Mouse (Mus musculus) cerebral cortex, adult 2 months (tissue): ENCODE data around the gene Inafm2.

Experiments used
- WGBS: fragments of 180-500 bp; shearing (Covaris S2); methylation state at CpG from one replicate; pipeline ENCODE4 v1.1.7; 2018; 5-methylcytosine and 5-hydroxymethylcytosine counted together

Inafm2 gene

DNA sequence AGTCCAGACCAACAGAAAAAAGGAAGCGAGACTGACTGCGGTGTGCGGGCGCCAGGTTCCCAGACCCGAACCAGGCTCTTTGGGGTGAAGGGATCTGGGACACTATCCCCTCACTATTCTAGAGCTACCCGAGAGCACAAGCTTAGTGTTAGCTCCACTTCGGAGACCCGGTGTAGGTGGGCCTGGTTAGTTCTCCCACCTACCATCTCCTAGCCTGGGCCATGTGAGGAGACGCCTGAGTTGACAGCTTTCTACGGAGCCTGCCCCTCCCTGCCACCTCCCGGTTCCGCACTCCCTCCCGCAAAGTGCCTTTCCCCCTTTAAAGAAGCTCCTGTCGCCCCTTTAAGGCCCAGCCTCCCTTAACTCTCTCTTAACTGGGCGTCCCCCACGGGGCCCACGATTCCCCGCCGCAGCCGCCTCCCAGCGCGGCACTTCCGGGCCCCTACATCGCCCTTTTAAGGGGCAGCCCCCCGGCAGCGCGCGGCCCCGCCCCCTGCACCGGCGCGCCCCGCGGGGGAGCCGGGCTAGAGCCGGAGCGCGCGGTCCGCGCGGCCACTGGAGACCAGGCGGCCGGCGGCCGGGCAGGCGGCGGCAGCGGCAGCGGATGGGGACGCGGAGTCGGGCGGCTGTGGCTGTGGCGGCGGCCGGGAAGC is at the start of gene Inafm2:
Gene Inafm2, plus strand, starts transcription at position 527 of the 653 bp plus-strand sequence.
- WGBS: 6% methylated on average over 57 of the region's 57 CpGs

DNA sequence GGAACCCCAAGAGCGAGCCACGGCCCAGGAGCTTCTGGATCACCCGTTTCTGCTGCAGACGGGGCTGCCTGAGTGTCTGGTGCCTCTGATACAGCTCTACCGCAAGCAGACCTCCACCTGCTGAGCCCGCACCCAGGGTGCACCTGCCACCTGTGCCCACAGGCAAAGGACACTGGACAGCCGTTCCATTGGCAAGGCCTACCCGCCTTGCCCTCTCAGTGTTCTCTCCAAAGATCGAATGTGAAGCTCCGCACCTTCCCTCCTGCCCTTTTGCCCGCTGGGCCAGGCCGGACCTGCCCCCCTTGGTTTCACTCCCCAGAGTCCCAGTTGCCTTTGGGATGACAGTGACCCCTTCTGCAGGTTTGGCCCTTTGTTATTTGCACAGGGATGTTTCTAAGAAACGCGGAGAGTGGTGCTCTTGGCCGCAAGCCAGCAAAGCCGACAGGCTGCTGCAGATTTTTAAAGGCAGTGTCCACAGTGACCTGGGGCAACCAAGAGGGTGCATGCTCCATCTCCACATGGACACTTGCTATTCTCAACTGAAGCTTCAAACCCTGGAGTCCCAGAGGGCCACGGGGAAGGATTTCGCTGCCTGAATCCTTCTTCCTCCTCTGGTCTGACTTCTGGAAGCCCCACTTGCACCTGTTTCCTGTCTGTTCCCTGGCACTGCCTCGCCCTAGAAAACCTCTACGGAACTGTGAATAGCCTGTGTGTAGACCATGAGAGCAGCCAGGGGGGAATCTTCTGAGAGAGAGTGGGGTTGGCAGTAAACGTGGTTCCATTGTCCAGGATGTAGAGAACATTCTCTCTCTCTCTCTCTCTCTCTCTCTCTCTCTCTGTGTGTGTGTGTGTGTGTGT is 48.9 kb upstream of the Inafm2 start:
- 60% methylated on average over 21 of the region's 21 CpGs for WGBS

DNA sequence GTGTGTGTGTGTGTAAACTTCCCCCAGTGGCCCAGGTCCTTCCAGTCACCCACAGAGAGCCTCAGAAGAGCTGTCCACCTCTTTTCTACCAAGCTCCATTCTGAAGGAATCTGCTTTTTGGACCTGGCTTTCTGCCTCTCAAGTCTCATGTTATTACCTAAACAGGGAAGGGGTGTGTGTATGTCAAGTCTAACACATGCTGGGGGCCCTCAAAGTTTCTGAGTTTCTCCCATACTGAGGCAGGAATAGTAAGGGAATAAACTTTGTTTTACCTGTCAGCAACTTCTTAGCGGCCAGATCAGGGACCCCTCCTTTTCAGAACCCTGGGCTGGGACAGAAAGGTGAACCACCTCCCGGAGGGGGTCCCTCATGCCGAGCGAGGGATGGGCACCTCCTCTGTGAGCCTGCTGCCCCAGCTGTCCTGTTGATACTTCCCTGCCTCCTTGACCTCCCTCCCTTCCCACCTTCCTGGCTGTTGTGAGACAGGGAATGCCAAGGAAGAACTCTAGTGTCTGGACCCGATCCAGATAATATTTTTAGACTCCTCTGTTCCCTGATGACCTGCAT is 48.2 kb upstream of the Inafm2 start:
- 49% methylated on average over 5 of the region's 5 CpGs for WGBS

DNA sequence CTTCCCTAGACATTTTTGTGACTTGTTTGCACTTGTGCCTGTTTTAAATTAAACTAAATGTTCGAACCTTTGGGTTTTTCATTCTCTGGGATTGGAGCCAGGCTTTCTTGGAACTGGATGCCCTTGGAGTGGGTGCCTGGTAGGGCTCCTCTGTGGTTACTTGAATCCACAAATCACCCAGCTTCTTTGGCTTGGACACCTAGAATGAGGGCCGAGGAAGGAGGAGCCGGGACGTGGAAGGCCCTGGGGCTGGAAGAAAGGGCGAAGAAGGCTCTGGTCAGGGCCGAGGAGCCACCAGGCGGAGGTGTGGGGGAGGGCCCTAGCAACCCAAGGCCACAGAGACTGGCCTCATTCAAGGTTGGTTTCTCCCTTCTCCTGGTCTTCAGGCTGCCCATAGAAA is 47.6 kb upstream of the Inafm2 start:
- 51% methylated on average over 7 of the region's 7 CpGs for WGBS

DNA sequence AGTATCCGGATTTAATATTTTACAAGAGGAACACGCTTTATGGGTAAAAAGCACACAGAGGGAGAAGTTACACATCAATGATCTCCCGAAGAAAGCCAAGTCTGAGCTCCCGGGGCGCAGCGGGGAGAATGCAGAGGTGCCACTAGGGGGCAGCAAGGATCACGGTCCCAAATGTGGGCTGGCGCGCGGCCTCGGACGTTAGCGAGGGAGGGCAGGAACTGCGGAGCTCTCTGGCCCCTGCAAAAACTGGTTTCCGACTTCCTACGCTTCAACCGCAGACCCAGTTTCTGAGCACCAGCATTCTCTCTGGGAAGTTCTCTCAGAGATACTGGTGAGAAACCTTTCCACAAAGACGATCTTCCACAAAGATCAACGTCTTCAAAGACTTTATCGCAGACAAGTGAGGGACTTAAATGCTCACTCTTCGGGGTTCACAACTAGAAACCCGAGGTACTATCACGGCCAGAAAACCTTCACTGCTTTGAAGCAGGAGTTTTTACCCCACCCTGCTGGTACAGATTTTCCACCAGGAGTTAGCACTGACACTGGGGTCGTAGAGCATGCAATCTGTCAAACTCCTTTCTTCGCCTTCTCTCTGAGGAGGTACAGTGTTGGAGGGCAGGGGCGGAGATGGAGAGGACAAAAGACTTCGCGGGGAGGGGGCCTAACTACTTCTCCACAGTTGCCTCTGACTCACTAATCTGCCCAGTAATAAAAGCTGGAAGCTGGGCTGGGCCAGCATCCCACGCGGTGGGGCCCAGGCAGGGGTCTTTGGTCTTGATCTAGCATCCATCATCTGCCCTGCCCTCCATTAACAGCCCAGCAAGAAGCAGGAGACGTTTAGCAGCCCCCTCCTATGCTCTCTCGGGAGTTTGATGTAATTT is 45.1 kb upstream of the Inafm2 start:
- WGBS: 8% methylated on average over 32 of the region's 32 CpGs

DNA sequence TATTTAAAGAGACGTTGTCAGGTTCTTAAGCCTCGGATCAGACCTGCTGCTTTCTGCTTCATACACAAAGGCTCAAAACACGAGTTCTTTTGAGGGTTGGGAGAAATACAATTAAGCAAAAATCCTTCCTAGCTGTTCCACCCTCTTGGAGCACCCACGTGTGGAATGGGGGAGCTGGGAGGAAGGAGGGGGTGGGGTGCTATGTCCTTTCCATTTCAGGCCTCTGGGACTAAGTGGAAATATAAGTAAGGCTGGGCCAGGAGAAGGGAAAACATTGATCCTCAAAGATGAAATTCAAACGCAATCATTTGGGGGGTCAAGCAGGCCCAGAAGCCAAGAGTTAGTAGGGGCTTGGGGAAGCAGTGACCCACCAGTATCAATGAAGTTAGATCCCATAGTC is 44.4 kb upstream of the Inafm2 start:
- WGBS: 38% methylated on average over 5 of the region's 5 CpGs

DNA sequence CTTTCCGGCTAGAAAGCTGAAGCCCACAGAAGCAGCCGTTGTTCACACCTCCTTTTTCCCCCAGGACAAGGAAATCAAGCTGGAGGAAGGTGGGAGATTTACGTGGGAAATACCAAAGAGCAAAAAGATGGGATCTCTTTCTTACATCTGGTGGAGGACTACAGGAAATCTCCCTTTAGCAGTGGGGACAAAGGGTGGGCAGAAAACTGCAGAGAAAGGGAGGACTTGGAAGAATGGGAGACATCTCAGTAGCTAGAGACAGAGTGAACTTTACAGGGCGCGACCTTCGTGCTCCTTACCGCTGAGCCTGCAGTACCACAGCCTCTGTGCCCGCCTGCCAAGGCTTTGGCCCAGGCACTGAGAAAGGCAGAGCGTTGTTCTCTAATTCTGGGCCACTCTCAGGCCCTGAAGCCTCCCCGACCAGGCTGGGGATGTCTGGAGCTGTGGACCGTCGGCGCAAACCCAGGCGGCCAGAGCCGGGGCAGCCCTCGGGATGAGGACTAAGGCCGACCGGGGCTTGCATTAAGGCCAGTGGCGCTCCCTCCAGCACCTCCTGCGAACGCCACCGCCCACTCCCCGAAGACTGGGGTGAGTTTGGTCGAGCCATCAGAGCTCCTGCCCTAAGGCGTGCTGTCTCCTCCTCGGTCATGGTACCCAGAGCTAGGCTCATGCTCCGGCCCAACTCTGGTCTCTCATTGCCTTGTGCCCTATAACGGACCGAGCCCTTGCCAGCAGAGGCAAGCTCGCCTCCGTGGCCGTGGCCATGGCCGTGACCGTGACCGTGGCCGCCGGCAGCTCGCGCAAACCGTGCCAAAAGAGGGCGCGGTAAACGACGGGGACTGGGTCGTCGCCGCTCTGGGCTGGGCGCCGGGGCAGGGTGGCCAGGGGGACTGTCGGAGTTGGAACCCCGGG is 43.3 kb upstream of the Inafm2 start:
- 20% methylated on average over 51 of the region's 51 CpGs for WGBS

DNA sequence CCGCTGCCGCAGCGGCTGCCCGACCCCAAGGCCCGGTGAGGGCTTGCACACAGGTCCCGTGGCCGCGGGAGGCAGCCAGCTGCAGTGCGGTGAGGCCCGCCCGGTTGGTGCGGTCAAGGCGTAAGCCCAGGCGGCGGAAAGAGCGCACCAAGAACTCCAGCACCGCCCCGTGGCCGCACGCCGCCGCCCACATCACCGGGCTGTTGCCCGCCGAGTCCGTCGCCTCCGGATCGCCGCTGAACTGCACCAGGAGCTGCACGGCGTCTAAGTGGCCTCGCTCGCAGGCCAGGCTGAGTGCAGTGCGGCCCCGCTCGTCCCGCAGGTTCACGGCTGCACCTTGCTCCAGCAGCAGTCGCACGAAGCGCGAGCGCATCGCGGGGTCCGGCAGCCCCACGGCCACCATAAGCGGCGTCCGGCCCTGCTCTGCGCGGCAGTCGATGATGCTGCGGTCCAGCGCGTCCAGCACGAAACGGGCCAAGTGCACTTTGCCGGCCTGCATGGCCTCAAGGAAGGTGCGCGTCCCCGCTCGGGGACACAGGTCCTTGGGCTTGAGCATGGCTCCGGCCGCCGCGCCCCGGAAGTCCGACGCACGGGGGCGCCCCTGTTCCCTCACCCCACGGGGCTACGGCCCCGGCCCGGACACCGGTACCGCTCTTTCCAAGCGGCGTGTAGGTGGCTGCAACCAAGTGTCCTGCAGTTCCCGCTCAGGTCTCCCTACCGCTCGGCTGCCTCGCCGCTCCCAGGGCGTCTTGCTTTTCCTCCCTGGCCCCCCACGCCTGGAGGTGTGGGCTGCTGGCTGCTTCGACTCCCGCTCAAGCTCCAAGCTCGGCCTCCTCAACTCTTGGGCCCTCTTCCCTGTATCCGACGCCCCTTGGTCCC is 42.4 kb upstream of the Inafm2 start:
- under 1% methylated on average over 93 of the region's 93 CpGs for WGBS

DNA sequence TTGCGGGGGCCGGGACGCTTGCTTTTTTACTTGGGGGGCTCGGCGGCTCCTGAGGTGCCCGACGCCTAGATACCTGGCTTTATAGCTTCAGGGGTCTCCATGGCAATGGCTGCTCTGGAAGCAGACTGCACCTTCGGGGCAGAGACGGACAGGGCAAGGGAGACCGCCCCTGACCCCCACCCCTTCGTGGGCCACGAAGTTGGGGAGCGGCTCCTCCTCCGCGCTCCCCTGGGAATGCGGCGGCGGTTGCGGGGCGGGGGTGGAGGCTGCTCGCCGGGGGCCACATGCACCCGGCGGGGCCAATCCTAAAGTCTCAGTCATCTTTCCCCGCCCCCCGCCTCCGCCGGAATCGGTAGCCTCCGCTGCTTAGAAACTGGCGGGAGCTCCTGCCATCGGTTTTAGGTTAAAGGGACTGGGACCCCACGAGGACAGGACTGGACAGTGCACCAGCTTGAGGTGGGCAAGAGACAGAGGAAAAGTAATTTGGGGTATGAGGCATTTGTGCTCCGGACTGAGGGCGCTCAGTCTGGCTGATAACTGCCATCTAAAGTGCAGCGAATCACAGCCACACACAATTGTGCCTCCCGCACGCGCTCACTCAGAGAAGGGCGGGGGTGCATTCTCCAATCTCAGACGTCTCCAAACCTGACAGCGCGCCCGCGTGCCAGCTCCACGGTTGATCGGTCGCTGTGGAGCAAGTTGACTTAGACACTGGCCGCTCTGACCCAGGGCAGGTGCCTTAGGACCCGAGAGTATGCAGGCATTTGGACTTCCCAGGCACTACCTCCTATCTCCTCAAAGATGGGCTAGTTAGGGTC is 41.4 kb upstream of the Inafm2 start, which contains the start of gene Ankrd63:
Gene Ankrd63, minus strand, starts transcription at position 51 of the 818 bp plus-strand sequence.
- WGBS: 5% methylated on average over 50 of the region's 50 CpGs

DNA sequence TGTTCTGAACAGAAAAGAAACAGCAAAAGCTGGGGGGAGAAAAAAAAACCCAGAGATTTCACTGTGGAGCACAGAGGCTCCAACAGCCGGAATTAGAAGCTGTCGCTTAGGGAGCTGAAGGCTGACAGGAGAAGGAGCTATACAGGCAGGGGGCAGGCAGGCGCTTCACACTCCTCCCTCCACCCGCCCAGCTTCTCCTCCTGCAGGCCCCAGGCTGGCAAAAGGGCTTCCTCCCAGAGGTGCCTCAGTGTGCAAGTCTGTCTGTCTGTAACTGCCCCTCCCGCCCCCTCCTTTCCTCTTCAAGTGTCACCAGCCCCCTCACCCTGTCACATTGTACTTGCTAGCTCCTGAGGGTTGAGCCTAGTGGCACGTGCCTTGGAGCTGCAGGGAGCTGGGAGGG is 39.1 kb upstream of the Inafm2 start:
- WGBS: 29% methylated on average over 6 of the region's 6 CpGs

DNA sequence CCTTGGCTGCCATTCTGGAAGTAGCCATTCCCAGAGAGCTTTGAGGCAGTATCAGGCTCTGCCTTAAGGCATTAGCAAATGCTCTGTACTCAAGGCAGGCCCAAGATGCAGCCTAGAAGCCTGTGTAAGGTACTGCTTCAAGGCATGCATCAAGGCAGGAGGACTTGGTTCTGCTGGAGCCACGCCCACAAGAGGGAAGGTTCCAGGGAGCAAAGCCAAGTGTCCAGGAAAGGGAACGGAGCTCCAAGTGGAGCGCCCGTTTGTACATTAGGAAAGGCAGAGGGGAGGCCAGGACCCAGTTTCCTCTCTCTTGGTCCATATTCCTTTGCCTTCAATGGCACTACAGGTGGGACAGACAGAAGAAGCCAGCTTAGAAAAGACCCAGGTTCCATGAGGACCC is 37.1 kb upstream of the Inafm2 start:
- 80% methylated on average over 4 of the region's 4 CpGs for WGBS

DNA sequence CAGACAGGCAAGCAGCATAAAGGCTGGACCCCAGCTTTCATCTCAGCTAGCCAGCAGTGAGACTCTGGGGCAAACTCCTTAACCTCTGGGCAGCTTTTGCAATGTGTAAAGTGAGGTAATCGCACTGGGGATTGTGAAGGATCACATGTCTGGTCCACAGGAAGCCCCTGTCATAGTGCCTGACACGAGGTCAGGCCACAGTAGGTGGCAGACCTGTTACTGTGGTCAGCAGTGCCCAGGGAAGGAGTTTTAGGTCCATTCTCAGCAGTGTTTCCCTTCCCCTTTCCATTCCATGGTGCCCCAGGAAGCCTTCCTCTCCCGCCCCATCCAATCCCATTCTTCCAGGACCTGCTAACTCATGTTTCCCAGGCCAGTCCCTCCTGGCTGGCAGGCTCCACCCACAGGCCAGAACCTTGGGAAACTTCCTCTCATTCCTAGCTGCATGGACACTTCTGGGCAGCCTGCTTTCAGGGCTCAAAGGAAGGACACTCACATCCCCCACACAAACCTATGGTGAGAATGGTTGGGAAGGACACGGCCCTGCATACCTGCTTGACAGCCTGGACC is 35.8 kb upstream of the Inafm2 start:
- 76% methylated on average over 4 of the region's 4 CpGs for WGBS

DNA sequence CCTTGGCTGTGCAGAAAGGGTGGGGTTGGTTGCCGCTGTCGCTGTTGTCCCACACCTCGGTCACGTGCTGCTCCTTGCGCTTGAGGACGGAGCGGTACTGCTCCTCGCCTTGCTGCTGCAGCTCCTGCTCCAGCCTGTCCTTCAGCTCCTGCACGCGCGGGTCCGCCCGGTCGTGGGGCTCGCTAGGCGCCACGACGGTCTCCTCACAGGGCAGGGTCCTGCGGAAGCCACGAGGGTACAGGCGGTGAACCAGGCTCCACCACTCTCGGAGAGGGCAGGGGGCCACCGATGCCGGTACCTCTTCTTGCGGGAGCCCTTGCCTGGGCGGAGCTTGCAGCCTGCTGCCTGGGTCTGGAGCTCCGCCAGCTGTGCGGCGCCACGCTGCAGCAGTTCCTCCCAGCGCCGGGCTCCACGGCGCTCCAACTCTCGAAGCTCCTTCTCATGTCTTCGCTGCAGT is 34.5 kb upstream of the Inafm2 start:
- WGBS: 2% methylated on average over 36 of the region's 36 CpGs

DNA sequence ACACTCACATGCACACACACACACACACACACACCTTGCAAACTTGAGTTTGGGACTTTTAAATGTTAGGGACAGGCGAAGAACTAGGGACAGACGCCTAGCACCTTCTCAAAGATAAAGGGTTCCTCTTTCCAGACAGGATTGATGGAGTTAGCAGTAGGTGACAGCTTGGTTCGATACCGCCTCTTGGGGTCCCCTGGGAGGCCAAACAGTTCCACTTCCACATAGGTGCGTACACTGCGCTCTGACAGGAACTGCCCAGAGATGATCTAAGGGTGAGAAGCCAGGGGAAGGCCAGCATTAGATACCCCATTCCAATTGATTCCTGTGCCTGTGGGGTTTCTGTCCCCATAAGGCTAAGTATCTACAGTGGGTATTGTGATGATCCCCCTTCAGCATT is 31.9 kb upstream of the Inafm2 start:
- 87% methylated on average over 6 of the region's 6 CpGs for WGBS

DNA sequence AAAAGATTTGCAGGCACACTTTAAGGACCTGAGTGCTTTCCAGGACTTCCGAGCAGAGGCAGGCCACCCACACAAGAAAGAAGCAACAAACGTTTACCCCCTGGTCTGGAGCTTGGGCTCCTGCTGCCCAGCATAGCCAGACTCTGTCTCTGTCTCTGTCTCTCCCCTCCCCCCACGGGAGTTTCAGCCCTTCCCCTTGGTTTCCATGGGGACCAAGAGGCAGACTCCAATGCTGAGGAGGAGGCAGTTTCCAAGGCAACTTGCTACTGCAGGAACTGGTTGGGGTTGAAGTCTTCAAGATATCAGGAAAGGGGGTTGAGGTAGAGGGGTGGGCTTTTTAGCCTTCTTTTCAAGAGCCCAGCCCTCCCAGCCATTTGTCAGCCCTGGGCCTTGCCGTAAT is 31.3 kb upstream of the Inafm2 start:
- 23% methylated on average over 4 of the region's 4 CpGs for WGBS

DNA sequence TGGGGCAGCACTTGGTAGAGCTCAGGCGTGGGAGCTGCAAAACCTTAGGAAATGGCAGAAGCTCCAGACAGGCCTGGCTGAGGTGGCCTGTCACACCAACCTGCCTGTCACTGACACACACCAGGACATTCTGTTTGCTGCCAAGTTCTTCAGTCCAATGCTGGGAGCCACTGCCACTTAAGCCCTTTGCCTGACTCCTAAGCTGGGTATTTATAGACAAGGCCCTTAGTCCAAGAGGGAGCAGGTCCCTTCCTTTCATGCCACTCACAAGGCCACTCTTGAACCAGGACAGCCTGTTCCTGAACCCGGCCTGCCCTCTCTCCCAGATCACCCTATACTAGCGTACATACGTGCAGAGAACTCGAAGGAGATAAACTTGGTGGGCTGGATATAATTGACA is 28.9 kb upstream of the Inafm2 start:
- WGBS: 94% methylated on average over 5 of the region's 5 CpGs

DNA sequence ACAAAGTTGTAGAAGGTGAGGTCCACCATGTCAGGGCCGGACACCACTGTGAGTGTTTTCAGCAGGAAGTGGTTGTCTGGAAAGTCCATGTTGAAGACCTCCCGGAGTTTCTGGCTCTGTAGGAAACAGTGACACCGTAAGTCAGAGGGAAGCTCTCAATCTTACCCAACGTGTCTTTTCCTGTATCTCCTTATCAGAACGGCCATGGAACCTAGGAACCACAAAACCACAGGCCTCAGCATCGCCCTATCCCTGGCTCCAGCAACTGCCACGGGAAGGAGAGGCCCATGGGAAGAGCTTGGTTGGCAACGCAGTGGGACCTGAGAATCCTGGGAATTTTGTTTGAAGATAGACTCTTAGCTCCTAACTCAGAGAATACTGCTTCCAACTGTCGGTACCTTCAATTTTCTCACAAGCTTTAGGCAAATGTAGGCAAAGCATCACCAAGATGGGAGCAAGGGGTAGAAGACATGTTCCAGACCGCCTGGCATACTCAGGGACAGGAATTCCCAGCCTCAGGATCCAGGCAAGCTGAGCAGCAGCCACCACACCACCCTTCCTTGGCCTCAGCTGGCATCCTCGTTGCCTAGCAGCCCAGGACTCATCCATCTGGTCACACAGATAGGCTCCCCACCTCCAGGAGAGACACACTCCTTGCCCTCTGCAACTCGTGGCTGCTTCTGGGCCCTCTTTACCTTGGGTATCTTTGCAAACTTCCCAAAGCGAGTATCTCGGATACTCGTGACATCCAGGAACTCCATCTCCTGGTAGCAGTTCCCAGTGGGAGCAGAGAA is 21.7 kb upstream of the Inafm2 start:
- WGBS: 86% methylated on average over 15 of the region's 15 CpGs

DNA sequence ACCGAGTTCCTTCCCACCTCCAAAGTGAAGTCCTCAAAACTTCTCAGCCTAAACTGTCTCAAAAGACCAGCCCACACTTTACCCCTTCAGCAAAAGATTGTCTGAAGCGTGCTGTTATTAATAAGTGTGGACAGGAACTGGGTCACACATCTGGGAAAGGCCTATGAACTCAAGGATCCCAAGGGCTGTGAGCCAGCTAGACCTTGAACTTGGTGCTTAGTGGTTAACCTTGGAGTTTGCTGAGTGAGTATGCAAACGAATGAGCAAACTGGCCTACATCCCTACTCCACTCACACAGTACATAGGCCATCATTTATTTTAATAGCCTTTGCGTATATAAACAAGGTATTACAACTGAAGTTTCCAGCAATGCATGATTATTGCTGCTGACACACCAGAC is 20.0 kb upstream of the Inafm2 start:
- 89% methylated on average over 4 of the region's 4 CpGs for WGBS
